Mouse (Mus musculus): ENCODE measurements around the gene Zbtb24.

- no peak for TF ChIP-seq CTCF (IDR thresholded peaks at IDR 0.05)
- TF ChIP-seq EP300 (IDR thresholded peaks at IDR 0.05) = no peak
These were observed 29.8 kb downstream of the Zbtb24 start for GRCm38 (mm10) chr10:41479961-41480360.
